Mouse (Mus musculus) lung, embryonic 14.5 days (tissue): ENCODE results near the gene Tmem182. TPM values are rescaled to one million over a fixed set of nuclear protein-coding genes. Genes with fewer than 3 reads are reported as not detected.
A peak's percentile ranks its signal among the peaks of the same experiment; 100 is the strongest.

Source experiments
- ATAC-seq: fragments of 200-750 bp; cut with Nextera tagmentation; 2 replicates; pipeline ENCODE4 v1.8.0; 2017; ENCODE audit warnings: mild to moderate bottlenecking, moderate TSS enrichment, moderate library complexity; ENCODE audit not compliant: insufficient read depth
- DNase-seq: peaks from one replicate; pipeline ENCODE4 v3.0.0-alpha.2; 2015
- H3K27ac ChIP-seq: fragments of 300-500 bp; sonication (generic); 2 replicates; pipeline ENCODE4 v1.5.1; 2014; ENCODE audit warnings: low read depth, mild to moderate bottlenecking, moderate library complexity
- H3K27me3 ChIP-seq: fragments of 300-500 bp; sonication (generic); 2 replicates; pipeline ENCODE4 v1.6.1; 2014; ENCODE audit warnings: low read length, control low read depth; ENCODE audit not compliant: insufficient read depth
- H3K36me3 ChIP-seq: fragments of 300-500 bp; sonication (generic); 2 replicates; pipeline ENCODE4 v1.6.1; 2014; ENCODE audit warnings: control low read depth; ENCODE audit not compliant: insufficient read depth
- H3K4me1 ChIP-seq: fragments of 300-500 bp; sonication (generic); 2 replicates; pipeline ENCODE4 v1.6.1; 2014; ENCODE audit warnings: antibody characterized with exemption, control low read depth; ENCODE audit not compliant: insufficient read depth
- H3K4me2 ChIP-seq: fragments of 300-500 bp; sonication (generic); 2 replicates; pipeline ENCODE4 v1.6.1; 2014; ENCODE audit warnings: mild to moderate bottlenecking
- H3K4me3 ChIP-seq: fragments of 300-500 bp; sonication (generic); 2 replicates; pipeline ENCODE4 v1.5.1; 2014; ENCODE audit warnings: low read depth, low read length
- H3K9ac ChIP-seq: fragments of 300-500 bp; sonication (generic); 2 replicates; pipeline ENCODE4 v1.6.1; 2014
- H3K9me3 ChIP-seq: fragments of 300-500 bp; sonication (generic); 2 replicates; pipeline ENCODE4 v1.6.1; 2016; ENCODE audit warnings: low read depth, low read length, control low read depth
- CTCF ChIP-seq: IDR thresholded peaks from 2 replicates; pipeline ENCODE4 v1.5.1; 2016; ENCODE audit warnings: antibody characterized with exemption, low read depth
- WGBS: fragments of 180-500 bp; shearing (Covaris S2); extraction: QIAGEN DNeasy Blood & Tissue Kit; methylation state at CpG from one replicate; pipeline ENCODE4 v1.1.7; 2014; 5-methylcytosine and 5-hydroxymethylcytosine counted together
- polyA plus RNA-seq: library from polyadenylated mRNA; unstranded; fragments of >200 nt; fragmentation: Nextera tagmentation; extraction: Ambion mirVana; gene quantifications from 2 replicates; pipeline ENCODE4 v1.2.1, GENCODE M21; 2014

Gene Tmem182
- 0.25 and 0.76 TPM in 2 replicates for polyA plus RNA-seq

GRCm38 (mm10) chr1:40805351-40805750 lies at the start of gene Tmem182:
Gene Tmem182 (plus strand): TSS chr1:40805601.
- no peaks in the 10 kb centered on the region for H3K36me3 ChIP-seq
- no peak within 1 kb of the TSS for H3K27ac ChIP-seq
- no peak for DNase-seq
- H3K9me3 ChIP-seq, result no peaks in the 10 kb centered on the region
- H3K4me3 ChIP-seq, result no peak within 1 kb of the TSS
- H3K4me1 ChIP-seq, result no peaks in the 10 kb centered on the region
- no peak for ATAC-seq
- no peak within 1 kb of the TSS for H3K4me2 ChIP-seq
- no peak for TF ChIP-seq CTCF
- H3K9ac ChIP-seq, result no peak within 1 kb of the TSS
- WGBS, result 67% methylated on average over 9 of the region's 9 CpGs
- no peaks in the 10 kb centered on the region for H3K27me3 ChIP-seq

GRCm38 (mm10) chr1:40759751-40760445 lies 45.5 kb upstream of the Tmem182 start:
- H3K4me1 ChIP-seq, result no peaks in the 10 kb centered on the region
- no peaks in the 10 kb centered on the region for H3K9me3 ChIP-seq
- ATAC-seq (no peak), DNase-seq (no peak)
- no peaks in the 10 kb centered on the region for H3K36me3 ChIP-seq
- 70% methylated on average over 6 of the region's 6 CpGs for WGBS
- TF ChIP-seq CTCF, result no peak
- no peak overlapping the region for H3K4me2 ChIP-seq
- no peak overlapping the region for H3K9ac ChIP-seq
- H3K4me3 ChIP-seq, result no peak overlapping the region
- no peak overlapping the region for H3K27ac ChIP-seq
- no peaks in the 10 kb centered on the region for H3K27me3 ChIP-seq

- no peak for TF ChIP-seq CTCF
- Histone ChIP-seq H3K9me3 (no peaks in the 10 kb centered on the region), H3K4me2 (no peak overlapping the region), H3K36me3 (no peaks in the 10 kb centered on the region), H3K9ac (no peak overlapping the region), H3K27ac (no peak overlapping the region), H3K4me1 (no peaks in the 10 kb centered on the region), H3K4me3 (no peak overlapping the region), H3K27me3 (no peaks in the 10 kb centered on the region)
- ATAC-seq, result no peak
- 90% methylated on average over 1 of the region's 1 CpGs for WGBS
- DNase-seq, result no peak
Measured at GRCm38 (mm10) chr1:40764042-40764441, 41.4 kb upstream of the Tmem182 start.

- H3K36me3 ChIP-seq, result no peaks in the 10 kb centered on the region
- no peak overlapping the region for H3K4me2 ChIP-seq
- H3K27me3 ChIP-seq, result no peaks in the 10 kb centered on the region
- no peak overlapping the region for H3K27ac ChIP-seq
- H3K9me3 ChIP-seq, result no peaks in the 10 kb centered on the region
- no peak for ATAC-seq
- TF ChIP-seq CTCF, result no peak
- no peaks in the 10 kb centered on the region for H3K4me1 ChIP-seq
- no peak overlapping the region for H3K4me3 ChIP-seq
- WGBS, result 83% methylated on average over 15 of the region's 15 CpGs
- H3K9ac ChIP-seq, result no peak overlapping the region
- no peak for DNase-seq
Measured at GRCm38 (mm10) chr1:40764701-40765275, 40.6 kb upstream of the Tmem182 start.

- Histone ChIP-seq H3K9me3 (no peaks in the 10 kb centered on the region), H3K4me2 (no peak overlapping the region), H3K9ac (no peak overlapping the region), H3K4me1 (no peaks in the 10 kb centered on the region), H3K4me3 (no peak overlapping the region), H3K27ac (no peak overlapping the region), H3K36me3 (no peaks in the 10 kb centered on the region), H3K27me3 (no peaks in the 10 kb centered on the region)
- no peak for TF ChIP-seq CTCF
- 79% methylated on average over 12 of the region's 12 CpGs for WGBS
- no peak for ATAC-seq
- DNase-seq, result no peak
Measured at GRCm38 (mm10) chr1:40765521-40765920, 39.9 kb upstream of the Tmem182 start.

GRCm38 (mm10) chr1:40767588-40767987 lies 37.8 kb upstream of the Tmem182 start:
- no peak for ATAC-seq
- Histone ChIP-seq H3K4me2 (no peak overlapping the region), H3K36me3 (no peaks in the 10 kb centered on the region), H3K9me3 (no peaks in the 10 kb centered on the region), H3K9ac (no peak overlapping the region), H3K27ac (no peak overlapping the region), H3K4me3 (no peak overlapping the region), H3K27me3 (no peaks in the 10 kb centered on the region), H3K4me1 (no peaks in the 10 kb centered on the region)
- WGBS, result 78% methylated on average over 18 of the region's 18 CpGs
- no peak for TF ChIP-seq CTCF
- no peak for DNase-seq

GRCm38 (mm10) chr1:40768606-40769005 lies 36.8 kb upstream of the Tmem182 start:
- Histone ChIP-seq H3K9me3 (no peaks in the 10 kb centered on the region), H3K36me3 (no peaks in the 10 kb centered on the region), H3K27me3 (no peaks in the 10 kb centered on the region), H3K9ac (no peak overlapping the region), H3K4me2 (no peak overlapping the region), H3K4me3 (no peak overlapping the region), H3K4me1 (no peaks in the 10 kb centered on the region), H3K27ac (no peak overlapping the region)
- WGBS, result 32% methylated on average over 6 of the region's 6 CpGs
- ATAC-seq (peak; percentile 31; the same call in 1 of the 2 replicates), DNase-seq (peak; percentile 65)
- peak; percentile 70 for TF ChIP-seq CTCF
